Mouse (Mus musculus): Measurements from ENCODE around the gene Rbsn. TPM values are rescaled to one million over a fixed set of nuclear protein-coding genes. Genes with fewer than 3 reads are reported as not detected.
A peak's percentile ranks its signal among the peaks of the same experiment; 100 is the strongest.

Gene Rbsn
- polyA plus RNA-seq, 1 experiment from 2014 or later, result 35.6 TPM

DNA sequence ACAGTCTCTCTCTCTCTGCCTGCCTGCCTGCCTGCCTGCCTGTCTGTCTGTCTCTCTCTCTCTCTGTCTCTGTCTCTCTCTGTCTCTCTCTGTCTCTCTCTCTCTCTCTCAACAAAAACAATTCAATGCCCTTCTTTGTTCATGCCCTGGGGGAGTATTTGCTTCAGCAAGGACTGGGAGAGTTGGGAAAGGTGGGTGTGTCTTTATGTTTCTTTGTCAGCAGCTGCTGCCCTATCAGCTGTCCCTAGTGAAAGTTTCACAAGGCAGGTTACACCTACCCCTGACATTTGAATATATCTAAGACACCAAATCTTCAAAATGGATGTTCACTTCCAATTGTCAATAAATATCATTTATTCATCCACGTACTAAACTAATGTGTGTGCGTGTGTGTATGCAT is 14.9 kb upstream of the Rbsn start:
- H3K9me3 ChIP-seq, result no peaks in the 10 kb centered on the region
- no peak overlapping the region for H3K9ac ChIP-seq
- no peaks in the 10 kb centered on the region for H3K36me3 ChIP-seq
- no peak overlapping the region for H3K27ac ChIP-seq
- H3K4me2 ChIP-seq (replicated peaks), result no peak overlapping the region
- H3K4me3 ChIP-seq, result no peak overlapping the region
- ATAC-seq (ENCODE audit: insufficient number of reproducible peaks, insufficient read depth, low FRiP score, low TSS enrichment), result no peak
- 82% methylated on average over 2 of the region's 2 CpGs for WGBS
- H3K27me3 ChIP-seq, result no peaks in the 10 kb centered on the region
- H3K4me1 ChIP-seq, result no peaks in the 10 kb centered on the region

DNA sequence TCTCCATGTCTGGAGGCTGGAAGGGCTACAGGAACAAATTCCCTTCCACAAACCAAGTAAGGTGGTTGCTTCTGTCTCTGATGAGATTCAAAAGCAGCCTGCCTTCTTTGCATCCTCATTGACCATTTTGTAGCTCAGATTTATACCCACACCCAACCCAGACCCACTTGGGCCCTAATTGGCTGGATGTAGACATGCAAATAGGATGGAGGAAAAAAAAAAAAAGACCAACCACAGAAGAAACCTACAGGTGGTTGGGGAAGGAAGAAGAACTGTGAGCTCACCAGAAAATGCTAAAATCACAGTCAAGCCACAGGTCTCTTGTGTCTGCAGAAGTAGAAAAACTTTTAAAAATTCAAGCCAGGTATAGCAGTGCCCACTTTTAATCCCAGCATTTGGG is 14.4 kb upstream of the Rbsn start:
- Histone ChIP-seq H3K4me1 (no peaks in the 10 kb centered on the region), H3K4me2 (replicated peaks) (no peak overlapping the region), H3K27ac (no peak overlapping the region), H3K4me3 (no peak overlapping the region), H3K36me3 (no peaks in the 10 kb centered on the region), H3K9me3 (no peaks in the 10 kb centered on the region), H3K9ac (no peak overlapping the region), H3K27me3 (no peaks in the 10 kb centered on the region)
- ATAC-seq (ENCODE audit: insufficient number of reproducible peaks, insufficient read depth, low FRiP score, low TSS enrichment), result no peak

DNA sequence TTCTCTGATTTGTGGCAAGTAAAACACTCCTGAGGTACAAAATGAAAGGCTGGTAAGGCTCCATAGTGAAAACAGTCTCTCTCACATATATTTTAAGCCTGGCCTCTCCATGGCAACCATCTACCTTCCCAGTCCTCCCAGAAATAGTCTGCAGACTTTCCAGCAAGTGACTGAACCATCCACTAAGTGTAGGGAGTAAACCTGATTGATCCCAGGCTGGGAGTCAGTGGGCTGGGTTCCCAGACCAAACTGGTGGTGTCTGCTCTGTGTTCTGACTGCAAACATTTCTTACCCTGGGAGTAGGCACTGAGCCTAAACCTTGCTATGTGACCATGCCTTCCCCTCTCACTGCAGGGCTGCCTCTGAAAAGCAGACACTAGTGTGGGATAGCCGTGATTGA is 10.3 kb upstream of the Rbsn start:
- Histone ChIP-seq H3K36me3 (no peaks in the 10 kb centered on the region), H3K4me2 (replicated peaks) (no peak overlapping the region), H3K4me3 (no peak overlapping the region), H3K27me3 (no peaks in the 10 kb centered on the region), H3K9ac (no peak overlapping the region), H3K27ac (no peak overlapping the region), H3K4me1 (no peaks in the 10 kb centered on the region), H3K9me3 (no peaks in the 10 kb centered on the region)
- WGBS, result 68% methylated on average over 1 of the region's 1 CpGs
- ATAC-seq (ENCODE audit: insufficient number of reproducible peaks, insufficient read depth, low FRiP score, low TSS enrichment), result no peak

DNA sequence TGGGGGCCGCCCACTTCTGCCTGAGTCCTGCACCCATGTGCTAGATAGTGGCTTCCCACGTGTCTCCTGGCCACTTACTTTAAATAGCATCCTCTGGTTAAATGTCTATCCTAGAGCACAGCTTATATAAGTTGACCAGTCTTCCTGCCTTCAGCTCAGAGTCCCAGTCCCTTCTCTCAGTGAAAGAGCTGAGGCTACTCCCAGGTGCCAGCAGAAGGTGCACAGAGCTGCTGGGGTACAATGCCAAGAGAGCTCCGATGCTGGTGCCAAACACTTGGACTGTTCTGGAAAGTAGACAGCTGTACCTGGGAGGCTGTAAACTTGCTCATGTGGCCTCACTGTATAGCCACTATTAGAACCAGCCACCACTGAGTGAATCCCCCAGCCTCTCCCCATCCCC is 7.3 kb upstream of the Rbsn start:
- no peaks in the 10 kb centered on the region for H3K4me1 ChIP-seq
- H3K27ac ChIP-seq, result no peak overlapping the region
- no peak overlapping the region for H3K9ac ChIP-seq
- H3K4me3 ChIP-seq, result no peak overlapping the region
- no peaks in the 10 kb centered on the region for H3K9me3 ChIP-seq
- no peaks in the 10 kb centered on the region for H3K36me3 ChIP-seq
- no peak overlapping the region for H3K4me2 ChIP-seq (replicated peaks)
- WGBS, result 84% methylated on average over 3 of the region's 3 CpGs
- no peak for ATAC-seq (ENCODE audit: insufficient number of reproducible peaks, insufficient read depth, low FRiP score, low TSS enrichment)
- no peaks in the 10 kb centered on the region for H3K27me3 ChIP-seq

DNA sequence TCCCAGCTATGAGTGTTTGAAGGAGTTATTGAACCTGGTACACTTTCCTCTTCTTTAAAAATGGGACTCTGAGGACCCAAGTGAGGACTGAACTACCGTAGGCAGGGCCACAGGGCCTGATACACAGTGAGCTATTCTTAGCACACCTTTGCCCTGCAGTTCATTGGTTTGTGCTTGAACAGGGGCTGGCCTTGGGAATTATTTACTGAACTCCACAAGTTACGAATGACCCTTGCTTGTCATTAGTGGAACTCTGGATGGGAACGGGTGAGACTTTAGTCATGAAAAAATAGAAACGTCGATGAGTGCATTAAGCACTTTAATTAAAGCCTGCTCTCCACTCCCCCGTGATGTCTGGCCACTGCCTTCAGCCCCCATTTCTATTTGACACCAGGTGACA is 6.9 kb upstream of the Rbsn start:
- no peak overlapping the region for H3K27ac ChIP-seq
- H3K27me3 ChIP-seq, result no peaks in the 10 kb centered on the region
- H3K4me3 ChIP-seq, result no peak overlapping the region
- ATAC-seq (ENCODE audit: insufficient number of reproducible peaks, insufficient read depth, low FRiP score, low TSS enrichment), result no peak
- H3K9ac ChIP-seq, result no peak overlapping the region
- H3K4me2 ChIP-seq (replicated peaks), result no peak overlapping the region
- 76% methylated on average over 6 of the region's 6 CpGs for WGBS
- no peaks in the 10 kb centered on the region for H3K9me3 ChIP-seq
- H3K36me3 ChIP-seq, result no peaks in the 10 kb centered on the region
- H3K4me1 ChIP-seq, result no peaks in the 10 kb centered on the region

DNA sequence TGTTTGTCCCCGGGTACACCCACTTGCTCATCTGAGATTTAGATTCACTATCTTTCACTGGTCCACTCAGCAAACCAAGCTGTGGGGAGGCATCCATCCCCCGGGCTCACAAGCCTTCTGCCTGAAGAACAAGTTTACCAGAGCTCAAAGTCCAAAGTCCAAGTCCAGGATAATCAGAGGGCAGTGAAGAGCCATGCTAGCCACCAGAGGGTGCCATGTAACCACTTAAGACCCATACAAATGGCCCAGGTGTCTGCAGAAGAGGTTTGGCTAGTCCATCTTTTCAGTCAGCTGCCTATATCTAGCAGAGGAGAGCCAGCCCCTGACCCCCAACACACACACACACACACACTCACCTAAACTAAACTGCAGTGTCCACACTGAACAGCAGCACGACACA is 4.7 kb upstream of the Rbsn start:
- H3K27ac ChIP-seq, result no peak overlapping the region
- 40% methylated on average over 3 of the region's 3 CpGs for WGBS
- ATAC-seq (ENCODE audit: insufficient number of reproducible peaks, insufficient read depth, low FRiP score, low TSS enrichment), result no peak

DNA sequence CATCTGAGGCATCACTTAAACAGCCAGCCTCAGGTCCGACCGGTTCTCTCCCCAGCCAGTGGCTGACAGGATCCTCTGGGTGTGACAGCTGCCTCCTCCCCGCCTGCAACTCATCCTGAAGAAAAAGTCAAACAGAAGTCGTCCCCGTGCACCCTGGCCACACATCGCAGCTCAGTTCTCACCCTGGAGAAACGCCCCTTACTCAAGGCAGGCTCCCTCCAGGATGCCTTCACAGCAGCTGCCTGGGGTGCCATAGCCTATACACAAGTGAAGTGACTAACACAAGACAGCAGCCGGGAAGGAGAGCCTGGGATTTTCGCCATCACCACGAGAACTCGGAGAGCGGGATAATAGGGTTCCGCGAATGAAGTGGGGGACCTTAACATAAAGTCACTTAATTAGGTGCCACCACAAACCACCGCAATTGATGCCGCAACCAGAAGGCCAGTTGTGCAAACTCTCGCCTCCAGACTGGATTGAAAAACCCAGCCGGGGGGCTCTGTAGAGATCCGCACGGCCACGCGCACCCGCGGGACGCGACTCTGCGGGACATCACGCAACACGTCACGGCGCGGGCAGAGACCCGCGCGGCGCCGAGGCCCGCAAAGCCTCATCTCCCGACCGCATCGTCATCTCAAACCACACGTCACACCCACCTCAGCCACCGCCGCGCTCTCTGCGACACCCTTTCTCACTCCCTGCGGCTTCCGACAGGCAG is 511 bp downstream of the Rbsn start:
- peak overlapping the region; percentile 85 for H3K4me3 ChIP-seq

More for the DNA sequence above, 4.7 kb upstream of the Rbsn start:
- no peaks in the 10 kb centered on the region for H3K4me1 ChIP-seq
- H3K4me3 ChIP-seq, result no peak overlapping the region
- H3K9ac ChIP-seq, result no peak overlapping the region
- no peak overlapping the region for H3K4me2 ChIP-seq (replicated peaks)
- no peaks in the 10 kb centered on the region for H3K9me3 ChIP-seq
- H3K27me3 ChIP-seq, result no peaks in the 10 kb centered on the region
- H3K36me3 ChIP-seq, result no peaks in the 10 kb centered on the region

DNA sequence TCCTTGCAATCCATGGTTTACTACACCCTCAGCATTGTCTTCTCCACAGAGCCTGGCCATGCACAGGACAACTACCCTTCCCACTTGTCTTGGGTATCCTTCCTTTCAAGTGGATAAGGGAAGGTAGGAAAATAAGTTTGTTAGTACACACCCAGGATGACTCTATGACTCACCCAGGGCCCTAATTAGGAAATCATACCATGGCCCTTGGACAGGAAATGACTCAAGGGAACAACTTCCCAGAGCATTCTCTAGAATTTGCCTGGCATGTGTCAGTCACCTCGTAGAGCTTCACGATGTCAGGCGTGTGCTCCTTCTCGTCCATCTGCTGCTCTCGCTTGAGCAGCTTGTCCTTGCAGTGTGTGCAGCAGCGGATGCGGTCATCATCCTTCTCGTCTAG is 15.3 kb downstream of the Rbsn start:
- H3K4me3 ChIP-seq, result no peak overlapping the region
- 91% methylated on average over 8 of the region's 8 CpGs for WGBS
- peaks cover 75% of the 10 kb centered on the region for H3K36me3 ChIP-seq
- H3K27me3 ChIP-seq, result no peaks in the 10 kb centered on the region
- H3K4me1 ChIP-seq, result no peaks in the 10 kb centered on the region
- H3K27ac ChIP-seq, result no peak overlapping the region
- no peaks in the 10 kb centered on the region for H3K9me3 ChIP-seq
- ATAC-seq (ENCODE audit: insufficient number of reproducible peaks, insufficient read depth, low FRiP score, low TSS enrichment), result no peak
- no peak overlapping the region for H3K4me2 ChIP-seq (replicated peaks)
- H3K9ac ChIP-seq, result no peak overlapping the region

More for the DNA sequence above, 511 bp downstream of the Rbsn start:
- under 1% methylated on average over 48 of the region's 48 CpGs for WGBS
- no peaks in the 10 kb centered on the region for H3K27me3 ChIP-seq
- peak overlapping the region; percentile 83 for H3K4me2 ChIP-seq (replicated peaks)
- peaks cover 18% of the 10 kb centered on the region for H3K36me3 ChIP-seq
- H3K4me1 ChIP-seq, result peaks cover 5% of the 10 kb centered on the region
- ATAC-seq (ENCODE audit: insufficient number of reproducible peaks, insufficient read depth, low FRiP score, low TSS enrichment), result no peak; the same call in 1 of the 2 replicates
- H3K9me3 ChIP-seq, result no peaks in the 10 kb centered on the region
- H3K9ac ChIP-seq, result peak overlapping the region; percentile 90
- H3K27ac ChIP-seq, result peak overlapping the region; percentile 70

DNA sequence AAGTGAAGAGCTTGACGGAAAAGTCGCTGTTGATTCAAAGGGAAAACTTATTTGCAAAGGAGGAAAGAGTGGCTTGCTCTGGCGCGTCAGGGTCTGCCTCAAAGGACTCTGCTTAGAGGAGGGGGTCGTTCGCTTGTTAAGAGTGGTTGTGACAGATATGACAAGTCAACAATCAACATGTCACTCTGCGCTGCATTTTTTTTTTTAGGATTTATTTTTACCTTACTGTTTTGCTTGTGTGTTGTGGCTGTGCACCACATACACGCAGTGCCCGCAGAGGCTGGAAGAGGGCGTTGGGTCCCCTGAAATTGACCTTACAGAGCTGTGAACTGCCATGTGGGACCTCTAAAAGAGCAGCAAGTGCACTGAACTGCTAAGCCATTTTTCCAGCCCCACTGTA is 30.5 kb downstream of the Rbsn start:
- Histone ChIP-seq H3K4me3 (peak overlapping the region; percentile 64), H3K27ac (peak overlapping the region; percentile 4; the same call in 1 of the 2 replicates), H3K27me3 (no peaks in the 10 kb centered on the region), H3K4me1 (peaks cover 11% of the 10 kb centered on the region), H3K9me3 (no peaks in the 10 kb centered on the region), H3K4me2 (replicated peaks) (peak overlapping the region; percentile 59), H3K36me3 (peaks cover 34% of the 10 kb centered on the region), H3K9ac (peak overlapping the region; percentile 59)
- peak; percentile 53; the same call in 1 of the 2 replicates for ATAC-seq (ENCODE audit: insufficient number of reproducible peaks, insufficient read depth, low FRiP score, low TSS enrichment)
- WGBS, result 7% methylated on average over 10 of the region's 10 CpGs

DNA sequence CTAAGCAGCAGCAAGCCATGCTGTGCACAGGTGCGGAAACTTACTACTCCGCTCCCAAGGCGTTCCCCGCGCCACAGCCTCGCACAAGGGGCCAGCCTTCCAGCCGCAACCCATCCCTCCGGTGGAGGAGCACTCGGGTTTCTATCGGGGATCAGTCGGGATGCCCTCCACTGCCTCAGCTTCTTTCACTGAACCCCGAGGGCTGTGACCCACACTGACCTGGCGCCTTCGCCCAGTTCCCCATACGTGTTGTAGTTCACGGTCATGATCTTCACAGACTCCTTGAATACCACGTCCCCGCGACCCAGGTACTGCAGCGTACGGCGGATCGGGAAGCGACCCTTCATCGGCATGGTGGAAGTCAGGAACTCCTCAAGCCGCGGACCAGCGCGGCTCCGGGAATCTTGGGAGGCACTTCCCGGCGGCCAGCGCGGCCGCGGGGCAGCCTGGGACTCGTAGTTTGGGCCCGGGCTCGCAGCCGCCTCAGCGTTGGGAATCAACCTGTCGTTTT is 31.0 kb downstream of the Rbsn start, which contains the start of gene Mrps25:
Mrps25 (minus strand) TSS at position 413 of the 511 bp plus-strand sequence.
- H3K36me3 ChIP-seq, result peaks cover 34% of the 10 kb centered on the region

DNA sequence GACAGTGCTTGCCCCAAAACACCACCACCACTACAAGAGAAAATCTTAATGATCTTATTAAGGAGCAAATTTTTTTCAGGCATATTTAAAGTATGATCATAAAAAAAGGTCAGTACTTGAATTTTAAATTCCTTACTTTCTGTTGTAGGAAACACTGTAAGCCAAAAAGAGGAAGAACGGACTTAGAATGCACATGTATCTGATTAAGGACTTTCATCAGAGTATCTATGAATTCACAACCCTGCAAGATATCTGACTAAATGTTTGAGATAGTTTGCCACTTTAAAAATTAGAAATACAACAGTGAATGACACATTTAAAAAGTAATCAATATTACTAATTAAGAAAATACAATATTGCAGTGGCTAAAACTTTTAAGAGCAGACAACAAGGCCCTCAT is 38.3 kb downstream of the Rbsn start:
- Histone ChIP-seq H3K4me1 (no peaks in the 10 kb centered on the region), H3K4me2 (replicated peaks) (no peak overlapping the region), H3K27ac (no peak overlapping the region), H3K27me3 (no peaks in the 10 kb centered on the region), H3K9me3 (no peaks in the 10 kb centered on the region), H3K36me3 (peaks cover 62% of the 10 kb centered on the region), H3K4me3 (no peak overlapping the region), H3K9ac (no peak overlapping the region)
- no peak for ATAC-seq (ENCODE audit: insufficient number of reproducible peaks, insufficient read depth, low FRiP score, low TSS enrichment)
- 91% methylated on average over 1 of the region's 1 CpGs for WGBS

More for the DNA sequence above, 31.0 kb downstream of the Rbsn start, which contains the start of gene Mrps25:
- Histone ChIP-seq H3K4me2 (replicated peaks) (peak within 1 kb of the TSS; percentile 59), H3K27ac (peak within 1 kb of the TSS; percentile 4; the same call in 1 of the 2 replicates), H3K9ac (peak within 1 kb of the TSS; percentile 59), H3K9me3 (no peaks in the 10 kb centered on the region), H3K4me3 (peak within 1 kb of the TSS; percentile 64), H3K4me1 (peaks cover 11% of the 10 kb centered on the region), H3K27me3 (no peaks in the 10 kb centered on the region)
- WGBS, result under 1% methylated on average over 42 of the region's 42 CpGs
- peak; percentile 83 for ATAC-seq (ENCODE audit: insufficient number of reproducible peaks, insufficient read depth, low FRiP score, low TSS enrichment)

DNA sequence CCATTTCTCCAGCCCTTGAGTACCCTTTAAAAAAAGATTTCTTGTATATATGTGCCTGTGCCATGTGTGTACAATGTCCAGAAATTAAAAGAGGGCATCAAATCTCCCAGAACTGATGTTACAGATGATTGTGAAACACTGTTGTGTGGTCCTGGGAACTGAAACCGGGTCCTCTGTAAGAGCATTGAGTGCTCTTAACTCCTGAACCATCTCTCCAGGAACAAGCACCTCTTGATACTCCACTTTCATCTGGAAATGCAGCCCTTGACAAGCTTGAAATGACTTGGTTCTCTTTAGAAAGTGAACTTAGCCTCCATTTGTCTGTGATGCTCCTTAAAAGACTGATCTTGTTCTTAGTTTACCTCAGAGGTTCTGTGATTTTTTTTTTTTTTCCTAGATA is 52.0 kb downstream of the Rbsn start:
- no peaks in the 10 kb centered on the region for H3K27me3 ChIP-seq
- H3K4me1 ChIP-seq, result no peaks in the 10 kb centered on the region
- ATAC-seq (ENCODE audit: insufficient number of reproducible peaks, insufficient read depth, low FRiP score, low TSS enrichment), result no peak
- H3K4me2 ChIP-seq (replicated peaks), result no peak overlapping the region
- H3K9ac ChIP-seq, result no peak overlapping the region
- no peak overlapping the region for H3K4me3 ChIP-seq
- H3K36me3 ChIP-seq, result peaks cover 80% of the 10 kb centered on the region
- 85% methylated on average over 1 of the region's 1 CpGs for WGBS
- H3K9me3 ChIP-seq, result no peaks in the 10 kb centered on the region
- H3K27ac ChIP-seq, result no peak overlapping the region

All from embryonic facial prominence, embryonic 12.5 days (tissue).